Mouse (Mus musculus): Measurements from ENCODE around the gene Cdh9. TPM values are rescaled to one million over a fixed set of nuclear protein-coding genes. Genes with fewer than 3 reads are reported as not detected.

Gene Cdh9
- total and polyA plus RNA-seq, 3 experiments = not detected

GRCm38 (mm10) chr15:16882542-16882941 is 154.0 kb downstream of the Cdh9 start:
- H3K9ac ChIP-seq (ENCODE audit: control insufficient read depth, low read depth, low read length, poor library complexity, severe bottlenecking) = no peak overlapping the region
- TF ChIP-seq JUND (IDR thresholded peaks at IDR 0.05; ENCODE audit: low read depth, low read length) = no peak
- no peak for TF ChIP-seq MEF2A (IDR thresholded peaks at IDR 0.05; ENCODE audit: extremely low read depth, insufficient replicate concordance, low read depth, low read length, poor library complexity, severe bottlenecking)
- no peak for TF ChIP-seq ZMIZ1 (IDR thresholded peaks at IDR 0.05; ENCODE audit: low read depth, low read length)
- no peak for TF ChIP-seq ZNF384 (IDR thresholded peaks at IDR 0.05; ENCODE audit: low read depth, low read length)
- no peak for TF ChIP-seq E2F4 (IDR thresholded peaks at IDR 0.05; ENCODE audit: borderline replicate concordance, low read depth, low read length)
- no peak for TF ChIP-seq SMC3 (IDR thresholded peaks at IDR 0.05; ENCODE audit: low read depth, low read length)
- TF ChIP-seq CHD1 (IDR thresholded peaks at IDR 0.05; ENCODE audit: low read depth, low read length) = no peak
- TF ChIP-seq MAX (IDR thresholded peaks at IDR 0.05; ENCODE audit: low read length) = no peak
- TF ChIP-seq TAL1 (IDR thresholded peaks at IDR 0.05; ENCODE audit: low read length) = no peak
- TF ChIP-seq POLR2A (IDR thresholded peaks at IDR 0.05; ENCODE audit: control insufficient read depth in 1 of 2, insufficient read depth in 1 of 2, low read depth in 1 of 2, low read length in 2 of 2, poor library complexity in 1 of 2) = no peak
- no peak overlapping the region for H3K4me3 ChIP-seq (ENCODE audit: control insufficient read depth in 1 of 2, insufficient read depth in 1 of 2, low read depth in 2 of 2, low read length in 2 of 2)
- no peak overlapping the region for H3K27ac ChIP-seq (ENCODE audit: control insufficient read depth, low read depth, low read length)
- H3K79me2 ChIP-seq (ENCODE audit: control insufficient read depth, insufficient read depth, low read length, poor library complexity) = no peaks in the 10 kb centered on the region
- H3K36me3 ChIP-seq (ENCODE audit: control insufficient read depth in 1 of 2, insufficient read depth in 2 of 2, low read length in 2 of 2) = no peaks in the 10 kb centered on the region
- no peaks in the 10 kb centered on the region for H3K9me3 ChIP-seq (replicated peaks; ENCODE audit: insufficient read depth, low read length)
- H3K27me3 ChIP-seq (ENCODE audit: control insufficient read depth in 1 of 2, insufficient read depth in 2 of 2, low read length in 2 of 2) = no peaks in the 10 kb centered on the region
- DNase-seq (ENCODE audit: low read depth, low spot score) = no peak
- no peaks in the 10 kb centered on the region for H3K4me1 ChIP-seq (ENCODE audit: control insufficient read depth in 1 of 2, insufficient read depth in 2 of 2, low read length in 2 of 2)

- Histone ChIP-seq H3K9me3 (replicated peaks; ENCODE audit: insufficient read depth, low read length) (no peaks in the 10 kb centered on the region), H3K27me3 (ENCODE audit: control insufficient read depth in 1 of 2, insufficient read depth in 2 of 2, low read length in 2 of 2) (no peaks in the 10 kb centered on the region), H3K79me2 (ENCODE audit: control insufficient read depth, insufficient read depth, low read length, poor library complexity) (no peaks in the 10 kb centered on the region), H3K36me3 (ENCODE audit: control insufficient read depth in 1 of 2, insufficient read depth in 2 of 2, low read length in 2 of 2) (no peaks in the 10 kb centered on the region; a peak in 1 of 4 replicates), H3K4me1 (ENCODE audit: control insufficient read depth in 1 of 2, insufficient read depth in 2 of 2, low read length in 2 of 2) (peaks cover 0 to 3% of the 10 kb centered on the region in 2 experiments; a peak in 1 of 4 replicates), H3K27ac (ENCODE audit: control insufficient read depth, low read depth, low read length) (no peak overlapping the region), H3K4me3 (ENCODE audit: control insufficient read depth in 1 of 2, insufficient read depth in 1 of 2, low read depth in 2 of 2, low read length in 2 of 2) (no peak overlapping the region), H3K9ac (ENCODE audit: control insufficient read depth, low read depth, low read length, poor library complexity, severe bottlenecking) (no peak overlapping the region)
- TF ChIP-seq GATA1 (IDR thresholded peaks at IDR 0.05; ENCODE audit: low read depth, low read length) = peak; percentile 87
- peak in 1 of 2 experiments; percentile 77; a peak in 2 of 4 replicates for TF ChIP-seq EP300 (IDR thresholded peaks at IDR 0.05; ENCODE audit: low read depth in 1 of 2, low read length in 2 of 2)
- no peak for TF ChIP-seq USF2 (IDR thresholded peaks at IDR 0.05; ENCODE audit: borderline replicate concordance in 1 of 2, insufficient read depth in 1 of 2, low read depth in 1 of 2, low read length in 2 of 2)
- TF ChIP-seq ZNF384 (IDR thresholded peaks at IDR 0.05; ENCODE audit: low read depth, low read length) = 0 out of 2 replicates have a peak, but pooled peaks have one; percentile 11
- DNase-seq (ENCODE audit: low read depth, low spot score) = peak; percentile 26
Observed at GRCm38 (mm10) chr15:16896674-16897073, 168.1 kb downstream of the Cdh9 start.

Data from MEL (cell line).